In genomic region chr3:154467581-154468374, GRCm38 (mm10) we compare ENCODE assay signal across 9 mouse cellular contexts.
DNase-seq lines count a peak whose midpoint lies in the region; ATAC-seq lines count a peak whose summit lies in the region.
"Had no signal": no experiment of that assay in that cellular context is flagged by ENCODE, and none has a peak within 500 bp of the region (broad histone marks: within the 10 kb centered on the region; RNA-seq: fewer than 3 reads in every experiment).

No protein-coding gene starts in this region.

- no peak overlapping the region for H3K9ac ChIP-seq in heart, embryonic 11.5 days (ENCODE audit: low read depth, low read length)
- H3K9ac ChIP-seq in embryonic facial prominence, embryonic 13.5 days, result no peak overlapping the region
- H3K9ac ChIP-seq in intestine, embryonic 15.5 days, result no peak overlapping the region

- H3K4me2 ChIP-seq in heart, embryonic 11.5 days, result peak overlapping the region; percentile 33
- peak overlapping the region; percentile 19 for H3K4me2 ChIP-seq in embryonic facial prominence, embryonic 13.5 days
- H3K4me2 ChIP-seq in intestine, embryonic 15.5 days (replicated peaks), result peak overlapping the region; percentile 38; the same call in 1 of the 2 replicates

- no peaks in the 10 kb centered on the region for H3K36me3 ChIP-seq in heart, embryonic 11.5 days (ENCODE audit: control insufficient read depth, insufficient read depth, low read length)
- no peaks in the 10 kb centered on the region for H3K36me3 ChIP-seq in embryonic facial prominence, embryonic 13.5 days
- no peaks in the 10 kb centered on the region for H3K36me3 ChIP-seq in intestine, embryonic 15.5 days
- H3K36me3 ChIP-seq: G1E had no signal

- H3K27me3 ChIP-seq in heart, embryonic 11.5 days (ENCODE audit: control insufficient read depth, insufficient read depth, low read length), result no peaks in the 10 kb centered on the region
- no peaks in the 10 kb centered on the region for H3K27me3 ChIP-seq in embryonic facial prominence, embryonic 13.5 days
- peaks cover 3% of the 10 kb centered on the region; the same call in 1 of the 2 replicates for H3K27me3 ChIP-seq in intestine, embryonic 15.5 days (replicated peaks)

- no peaks in the 10 kb centered on the region for H3K9me3 ChIP-seq in heart, embryonic 11.5 days (replicated peaks; ENCODE audit: control insufficient read depth, low read length)
- H3K9me3 ChIP-seq in embryonic facial prominence, embryonic 13.5 days, result no peaks in the 10 kb centered on the region
- H3K9me3 ChIP-seq in intestine, embryonic 15.5 days, result no peaks in the 10 kb centered on the region

- H3K27ac ChIP-seq in heart, embryonic 11.5 days (ENCODE audit: low read depth, low read length), result no peak overlapping the region
- no peak overlapping the region for H3K27ac ChIP-seq in embryonic facial prominence, embryonic 13.5 days
- 0 out of 2 replicates have a peak overlapping the region, but pooled peaks have one; percentile 27 for H3K27ac ChIP-seq in intestine, embryonic 15.5 days

- 22% methylated on average over 13 of the region's 13 CpGs for WGBS in heart, embryonic 11.5 days (ENCODE audit: insufficient replicate concordance)
- WGBS in embryonic facial prominence, embryonic 13.5 days, result 28% methylated on average over 13 of the region's 13 CpGs
- WGBS in intestine, embryonic 15.5 days, result 9% methylated on average over 13 of the region's 13 CpGs

- H3K4me3 ChIP-seq in heart, embryonic 11.5 days (ENCODE audit: low read depth, low read length), result 0 out of 2 replicates have a peak overlapping the region, but pooled peaks have one; percentile 22
- H3K4me3 ChIP-seq in embryonic facial prominence, embryonic 13.5 days, result no peak overlapping the region
- no peak overlapping the region for H3K4me3 ChIP-seq in intestine, embryonic 15.5 days (replicated peaks)

- DNase-seq in heart, adult 8-10 months (ENCODE audit: low spot score), result no peak
- peak; percentile 7 for DNase-seq in adipocyte (ENCODE audit: low spot score)
- DNase-seq in lung, postnatal 4 days, result peak; percentile 34 to 37
- no peak for DNase-seq in T-cell, adult 2 months (ENCODE audit: low spot score)
- DNase-seq in urinary bladder, postnatal 4 days (ENCODE audit: low spot score in 2 of 2), result no peak

- H3K4me1 ChIP-seq in heart, embryonic 11.5 days (ENCODE audit: control insufficient read depth, insufficient read depth, low read length), result no peaks in the 10 kb centered on the region
- H3K4me1 ChIP-seq in embryonic facial prominence, embryonic 13.5 days, result peaks cover 15% of the 10 kb centered on the region
- H3K4me1 ChIP-seq in intestine, embryonic 15.5 days (replicated peaks), result 0 out of 2 replicates have a peak, but pooled peaks cover 2% of the 10 kb centered on the region

- ATAC-seq in heart, embryonic 11.5 days (replicated peaks; ENCODE audit: insufficient number of reproducible peaks, low FRiP score, low TSS enrichment), result no peak
- ATAC-seq in embryonic facial prominence, embryonic 13.5 days (ENCODE audit: insufficient number of reproducible peaks, insufficient read depth, low FRiP score, low TSS enrichment, low read depth), result no peak
- peak; percentile 66 for ATAC-seq in intestine, embryonic 15.5 days

Comparison
In these comparisons a context has a peak if more than half of its experiments do, and no peak if none do; other contexts are left out.
1. DNase-seq: peak in adipocyte (single experiment) and lung, postnatal 4 days (2 of 2); none in heart, adult 8-10 months (single experiment), T-cell, adult 2 months (single experiment) and urinary bladder, postnatal 4 days (0 of 2).
2. Peak in every context shown above with its lines, with median percentiles within 50 percentile points of each other: H3K4me2 ChIP-seq.